Mouse (Mus musculus): ENCODE measurements around the gene Cyp4x1.

Cyp4x1 gene

GRCm38 (mm10) chr4:115088611-115089338 is 45.3 kb downstream of the Cyp4x1 start, which contains the start of gene Pdzk1ip1:
Gene Pdzk1ip1 (plus strand): TSS chr4:115088708.
- DNase-seq = peak; percentile 60

- DNase-seq = peak; percentile 46
Measured at GRCm38 (mm10) chr4:115086763-115087415, 47.2 kb downstream of the Cyp4x1 start.

- no peak for DNase-seq
Measured at GRCm38 (mm10) chr4:115086257-115086656, 47.8 kb downstream of the Cyp4x1 start.

- DNase-seq = peak; percentile 79
Measured at GRCm38 (mm10) chr4:115085522-115086095, 48.5 kb downstream of the Cyp4x1 start.

- no peak for DNase-seq
Measured at GRCm38 (mm10) chr4:115083031-115083430, 51.0 kb downstream of the Cyp4x1 start.

- DNase-seq = no peak
Measured at GRCm38 (mm10) chr4:115079821-115080349, 54.2 kb downstream of the Cyp4x1 start.

- DNase-seq = peak; percentile 76
Measured at GRCm38 (mm10) chr4:115078892-115079820, 54.9 kb downstream of the Cyp4x1 start.

- DNase-seq = peak; percentile 75
Measured at GRCm38 (mm10) chr4:115075204-115075915, 58.7 kb downstream of the Cyp4x1 start.

- DNase-seq = no peak
Measured at GRCm38 (mm10) chr4:115074789-115075188, 59.3 kb downstream of the Cyp4x1 start.

GRCm38 (mm10) chr4:115071668-115072067 is 62.4 kb downstream of the Cyp4x1 start:
- no peak for DNase-seq

GRCm38 (mm10) chr4:115063518-115064239 is 70.4 kb downstream of the Cyp4x1 start:
- no peak for DNase-seq

- DNase-seq = peak; percentile 52
Measured at GRCm38 (mm10) chr4:115062875-115063517, 71.1 kb downstream of the Cyp4x1 start.

GRCm38 (mm10) chr4:115062540-115062874 is 71.6 kb downstream of the Cyp4x1 start:
- DNase-seq = peak; percentile 13

- no peak for DNase-seq
Measured at GRCm38 (mm10) chr4:115060753-115061152, 73.3 kb downstream of the Cyp4x1 start.

GRCm38 (mm10) chr4:115059871-115060270 is 74.2 kb downstream of the Cyp4x1 start:
- peak; percentile 50 for DNase-seq

GRCm38 (mm10) chr4:115058871-115059590 is 75.0 kb downstream of the Cyp4x1 start:
- DNase-seq = peak; percentile 31

GRCm38 (mm10) chr4:115058317-115058761 is 75.7 kb downstream of the Cyp4x1 start:
- DNase-seq = peak; percentile 45

GRCm38 (mm10) chr4:115057674-115058316 is 76.3 kb downstream of the Cyp4x1 start:
- DNase-seq = peak; percentile 25

GRCm38 (mm10) chr4:115056921-115057673 is 77.0 kb downstream of the Cyp4x1 start:
- peak; percentile 32 for DNase-seq

Measured in lung, postnatal 10 days (tissue).